Mouse (Mus musculus) hematopoietic stem cell, adult 5-6 weeks (primary cell): ENCODE measurements around the gene Oas2. TPM values are rescaled to one million over a fixed set of nuclear protein-coding genes. Genes with fewer than 3 reads are reported as not detected.

ENCODE experiments used
- ATAC-seq, 2 experiments: fragments of 125-278 bp in 1 of 2; replicated peaks in 1 of 2; 2 replicates each; pipeline ENCODE4 v1.8.0; 2016 to 2017; ENCODE audit warnings: inconsistent platforms in 2 of 2, mild to moderate bottlenecking in 2 of 2, moderate number of reproducible peaks in 2 of 2, low read depth in 1 of 2, moderate TSS enrichment in 1 of 2; ENCODE audit not compliant: low FRiP score in 2 of 2, poor library complexity in 2 of 2, severe bottlenecking in 2 of 2, insufficient read depth in 1 of 2, low TSS enrichment in 1 of 2
- total RNA-seq: library from RNA; stranded (forward); fragments of 172-1452, 232-1000 nt; gene quantifications from 2 replicates; pipeline ENCODE4 v1.2.3, GENCODE M21; 2017

Oas2 gene
- total RNA-seq, 1 experiment from 2014 or later, result 3.7 TPM

GRCm38 (mm10) chr5:120686749-120687483, 62.7 kb downstream of the Oas2 start:
- ATAC-seq, result no peak

- ATAC-seq, result no peak
Observed at GRCm38 (mm10) chr5:120685678-120686077, 64.0 kb downstream of the Oas2 start.

- no peak for ATAC-seq
Observed at GRCm38 (mm10) chr5:120682982-120683771, 66.5 kb downstream of the Oas2 start.

GRCm38 (mm10) chr5:120680918-120681317, 68.7 kb downstream of the Oas2 start:
- no peak for ATAC-seq

Other genes starting within 250 kb of the Oas2 start
- gene Plbd2, start 246.2 kb downstream of the Oas2 start, total RNA-seq, result 7.4 and 7.9 TPM in 2 replicates
- 8.4 and 13.2 TPM in 2 replicates for gene Slc8b1, start 238.7 kb downstream of the Oas2 start, total RNA-seq
- gene Tpcn1, start 161.2 kb downstream of the Oas2 start, total RNA-seq, result 7.3 and 9.8 TPM in 2 replicates
- not detected in 2 replicates for gene Iqcd, start 160.8 kb downstream of the Oas2 start, total RNA-seq
- gene Rita1, start 137.3 kb downstream of the Oas2 start, total RNA-seq, result 1.8 TPM in 2 replicates
- gene Ddx54, start 137.1 kb downstream of the Oas2 start, total RNA-seq, result 46.9 and 52.5 TPM in 2 replicates
- gene Cfap73, start 115.6 kb downstream of the Oas2 start, total RNA-seq, result not detected in 2 replicates
- 2.9 and 3.4 TPM in 2 replicates for gene Rasal1, start 101.0 kb downstream of the Oas2 start, total RNA-seq
- gene Dtx1, start 37.9 kb downstream of the Oas2 start, total RNA-seq, result not detected in 2 replicates
- gene Oas3, start 27.8 kb upstream of the Oas2 start, total RNA-seq, result 8.6 and 13.6 TPM in 2 replicates
- gene Oas1e, start 45.7 kb upstream of the Oas2 start, total RNA-seq, result 0.19 and 0.30 TPM in 2 replicates
- 2.0 and 10.4 TPM in 2 replicates for gene Oas1c, start 62.7 kb upstream of the Oas2 start, total RNA-seq
- gene Oas1f, start 97.5 kb upstream of the Oas2 start, total RNA-seq, result not detected in 2 replicates
- not detected in 2 replicates for gene Oas1h, start 111.6 kb upstream of the Oas2 start, total RNA-seq
- gene Oas1g, start 137.8 kb upstream of the Oas2 start, total RNA-seq, result 4.8 and 6.2 TPM in 2 replicates
- 23.4 and 33.7 TPM in 2 replicates for gene Oas1a, start 157.7 kb upstream of the Oas2 start, total RNA-seq
- not detected in 2 replicates for gene Oas1d, start 164.7 kb upstream of the Oas2 start, total RNA-seq